In the genomic region with DNA sequence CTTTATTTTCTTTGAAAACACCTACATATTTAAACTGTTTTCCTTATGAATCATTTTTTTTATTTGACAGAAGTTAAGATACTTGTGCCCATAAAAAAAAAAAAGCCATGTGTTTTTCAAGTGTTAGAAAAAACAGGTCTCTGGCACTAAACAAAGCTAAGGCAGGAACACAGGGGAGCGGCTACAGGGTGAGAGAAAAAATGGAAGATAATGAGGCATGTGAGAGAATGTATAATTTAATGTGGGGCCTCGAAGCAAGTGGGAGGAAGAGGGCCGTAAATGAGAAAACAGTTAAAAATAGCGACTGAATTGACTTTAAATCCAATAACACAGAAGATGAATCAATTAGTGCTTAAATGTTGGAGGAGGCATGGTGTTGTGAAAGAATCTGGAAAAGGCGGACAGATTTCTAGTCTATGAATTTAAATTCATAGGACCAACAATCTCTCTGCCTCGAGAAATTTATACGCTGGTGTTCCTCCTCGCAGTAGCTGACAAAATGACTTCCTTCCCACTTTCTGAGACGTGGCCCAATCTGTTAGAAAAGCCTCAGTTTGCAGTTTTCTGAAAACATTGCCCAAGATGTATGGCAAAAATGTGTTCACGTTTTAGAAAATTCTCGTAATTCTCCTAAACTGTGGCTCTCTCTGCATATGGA, we compare ENCODE assay signal across 20 mouse cellular contexts.
A peak's percentile ranks its signal among the peaks of the same experiment; 100 is the strongest.
DNase-seq lines count a peak whose midpoint lies in the region; ATAC-seq lines count a peak whose summit lies in the region.
"Had no signal": no experiment of that assay in that cellular context is flagged by ENCODE, and none has a peak within 500 bp of the region (broad histone marks: within the 10 kb centered on the region; RNA-seq: fewer than 3 reads in every experiment).

No protein-coding gene starts in this region.

- DNase-seq in forebrain, embryonic 14.5 days (ENCODE audit: low spot score) = peak; percentile 38
- peak; percentile 4 to 17 for DNase-seq in left cerebral cortex, postnatal 25 days (ENCODE audit: low spot score in 2 of 2)
- DNase-seq in left cerebral cortex, adult 9 months (ENCODE audit: low spot score in 2 of 2) = no peak
- DNase-seq in urinary bladder, postnatal 25 days (ENCODE audit: low spot score) = no peak
- no peak for DNase-seq in retina, embryonic 14.5 days (ENCODE audit: low spot score)
- DNase-seq: adrenal gland, postnatal 14 days; cerebellum, adult 11 months; cerebellum, adult 8-10 months; embryo, embryonic 11 days; gastrocnemius, postnatal 14 days; heart, adult 2 months had no signal

- H3K27me3 ChIP-seq in forebrain, embryonic 14.5 days (replicated peaks; ENCODE audit: control insufficient read depth, insufficient read depth, low read length) = no peaks in the 10 kb centered on the region
- H3K27me3 ChIP-seq in forebrain, embryonic 12.5 days = no peaks in the 10 kb centered on the region
- no peaks in the 10 kb centered on the region for H3K27me3 ChIP-seq in forebrain, embryonic 16.5 days (replicated peaks; ENCODE audit: control insufficient read depth, insufficient read depth, low read length)
- H3K27me3 ChIP-seq: embryonic facial prominence, embryonic 15.5 days; hindbrain, embryonic 15.5 days had no signal

- no peak overlapping the region for H3K9ac ChIP-seq in forebrain, embryonic 14.5 days (ENCODE audit: low read length)
- H3K9ac ChIP-seq in forebrain, embryonic 12.5 days = no peak overlapping the region
- H3K9ac ChIP-seq in forebrain, embryonic 16.5 days (replicated peaks; ENCODE audit: low read depth, low read length) = no peak overlapping the region
- H3K9ac ChIP-seq: embryonic facial prominence, embryonic 15.5 days; hindbrain, embryonic 15.5 days had no signal

- no peak for ATAC-seq in forebrain, embryonic 14.5 days
- ATAC-seq in forebrain, embryonic 12.5 days (ENCODE audit: low FRiP score) = no peak
- ATAC-seq in forebrain, embryonic 16.5 days = peak; percentile 92
- ATAC-seq: inflammation-experienced regulatory T-cells, adult 6 months; intestine, postnatal 0 days had no signal

- H3K4me1 ChIP-seq in forebrain, embryonic 14.5 days (ENCODE audit: control insufficient read depth, insufficient read depth, low read length) = no peaks in the 10 kb centered on the region
- H3K4me1 ChIP-seq in forebrain, embryonic 12.5 days = no peaks in the 10 kb centered on the region
- peaks cover 8% of the 10 kb centered on the region for H3K4me1 ChIP-seq in forebrain, embryonic 16.5 days (replicated peaks; ENCODE audit: control insufficient read depth, insufficient read depth, low read length)
- H3K4me1 ChIP-seq: embryonic facial prominence, embryonic 15.5 days; hindbrain, embryonic 10.5 days; hindbrain, embryonic 15.5 days had no signal

- no peak overlapping the region for H3K27ac ChIP-seq in forebrain, embryonic 14.5 days (ENCODE audit: low read depth, low read length)
- H3K27ac ChIP-seq in forebrain, embryonic 12.5 days = no peak overlapping the region
- no peak overlapping the region for H3K27ac ChIP-seq in forebrain, embryonic 16.5 days (ENCODE audit: low read length)
- H3K27ac ChIP-seq: embryonic facial prominence, embryonic 15.5 days; heart, adult 2 months; hindbrain, embryonic 10.5 days; hindbrain, embryonic 15.5 days had no signal

- no peak overlapping the region for H3K4me3 ChIP-seq in forebrain, embryonic 14.5 days (ENCODE audit: low read depth, low read length)
- no peak overlapping the region for H3K4me3 ChIP-seq in forebrain, embryonic 12.5 days (replicated peaks)
- H3K4me3 ChIP-seq in forebrain, embryonic 16.5 days (replicated peaks; ENCODE audit: low read length) = no peak overlapping the region
- H3K4me3 ChIP-seq: embryonic facial prominence, embryonic 15.5 days; erythroblast, embryonic 14.5 days; heart, adult 2 months; hindbrain, embryonic 10.5 days; hindbrain, embryonic 15.5 days had no signal

- H3K4me2 ChIP-seq in forebrain, embryonic 14.5 days (ENCODE audit: low read length) = no peak overlapping the region
- H3K4me2 ChIP-seq in forebrain, embryonic 12.5 days = no peak overlapping the region
- no peak overlapping the region for H3K4me2 ChIP-seq in forebrain, embryonic 16.5 days (ENCODE audit: low read length)
- H3K4me2 ChIP-seq: heart, embryonic 11.5 days; hindbrain, embryonic 15.5 days had no signal

- WGBS in forebrain, embryonic 14.5 days = 72% methylated on average over 11 of the region's 11 CpGs
- WGBS in forebrain, embryonic 12.5 days = 86% methylated on average over 11 of the region's 11 CpGs
- 56% methylated on average over 11 of the region's 11 CpGs for WGBS in forebrain, embryonic 16.5 days

- intact Hi-C loops in left cerebral cortex, postnatal 25 days (cut with DNase I) = no loop called here

- no peaks in the 10 kb centered on the region for H3K36me3 ChIP-seq in forebrain, embryonic 14.5 days (ENCODE audit: control insufficient read depth, insufficient read depth, low read length)
- no peaks in the 10 kb centered on the region for H3K36me3 ChIP-seq in forebrain, embryonic 12.5 days (replicated peaks)
- no peaks in the 10 kb centered on the region for H3K36me3 ChIP-seq in forebrain, embryonic 16.5 days (ENCODE audit: control insufficient read depth, insufficient read depth)
- H3K36me3 ChIP-seq: embryonic facial prominence, embryonic 15.5 days; hindbrain, embryonic 10.5 days; hindbrain, embryonic 15.5 days had no signal

- no peaks in the 10 kb centered on the region for H3K9me3 ChIP-seq in forebrain, embryonic 14.5 days (replicated peaks; ENCODE audit: control insufficient read depth, low read length)
- no peaks in the 10 kb centered on the region for H3K9me3 ChIP-seq in forebrain, embryonic 12.5 days
- H3K9me3 ChIP-seq in forebrain, embryonic 16.5 days (ENCODE audit: control insufficient read depth, low read length) = no peaks in the 10 kb centered on the region
- H3K9me3 ChIP-seq: embryonic facial prominence, embryonic 15.5 days; hindbrain, embryonic 10.5 days; hindbrain, embryonic 15.5 days had no signal

Comparison
In these comparisons a context has a peak if more than half of its experiments do, and no peak if none do; other contexts are left out.
1. DNase-seq: peak in forebrain, embryonic 14.5 days (single experiment) and left cerebral cortex, postnatal 25 days (2 of 2); none in left cerebral cortex, adult 9 months (0 of 2), urinary bladder, postnatal 25 days (single experiment) and retina, embryonic 14.5 days (single experiment).